ENCODE assay signal across 8 mouse cellular contexts in genomic region chr12:112617898-112618380, GRCm38 (mm10). TPM values are rescaled to one million over a fixed set of nuclear protein-coding genes. Genes with fewer than 3 reads are reported as not detected.
DNase-seq lines count a peak whose midpoint lies in the region; ATAC-seq and TF ChIP-seq lines count a peak whose summit lies in the region.

No protein-coding gene starts in this region.

- TF ChIP-seq POLR2A in kidney, adult 2 months (IDR thresholded peaks at IDR 0.05; ENCODE audit: low read depth, low read length), result no peak

- peak; percentile 72 for TF ChIP-seq CTCF in kidney, adult 2 months (conservative IDR thresholded peaks at IDR 0.05; ENCODE audit: insufficient read depth, insufficient read length, low read depth, low read length)

- H3K9me3 ChIP-seq in neural tube, embryonic 15.5 days (replicated peaks), result no peaks in the 10 kb centered on the region
- no peaks in the 10 kb centered on the region for H3K9me3 ChIP-seq in limb, embryonic 12.5 days
- H3K9me3 ChIP-seq in midbrain, embryonic 12.5 days, result no peaks in the 10 kb centered on the region

- peaks cover 31% of the 10 kb centered on the region for H3K27me3 ChIP-seq in neural tube, embryonic 15.5 days (replicated peaks)
- H3K27me3 ChIP-seq in kidney, adult 2 months (replicated peaks; ENCODE audit: control insufficient read depth, insufficient read depth, low read length), result no peaks in the 10 kb centered on the region
- peaks cover 34% of the 10 kb centered on the region for H3K27me3 ChIP-seq in limb, embryonic 12.5 days
- peaks cover 64% of the 10 kb centered on the region for H3K27me3 ChIP-seq in midbrain, embryonic 12.5 days

- no peak overlapping the region for H3K4me3 ChIP-seq in neural tube, embryonic 15.5 days (replicated peaks)
- H3K4me3 ChIP-seq in kidney, adult 2 months (ENCODE audit: insufficient read depth, low read depth, low read length), result no peak overlapping the region
- H3K4me3 ChIP-seq in limb, embryonic 12.5 days (replicated peaks), result no peak overlapping the region
- H3K4me3 ChIP-seq in midbrain, embryonic 12.5 days, result no peak overlapping the region

- H3K36me3 ChIP-seq in neural tube, embryonic 15.5 days, result no peaks in the 10 kb centered on the region
- no peaks in the 10 kb centered on the region for H3K36me3 ChIP-seq in kidney, adult 2 months (ENCODE audit: control insufficient read depth, insufficient read depth, low read length)
- H3K36me3 ChIP-seq in limb, embryonic 12.5 days, result no peaks in the 10 kb centered on the region
- no peaks in the 10 kb centered on the region for H3K36me3 ChIP-seq in midbrain, embryonic 12.5 days

- 16% methylated on average over 8 of the region's 8 CpGs for WGBS in neural tube, embryonic 15.5 days
- 22% methylated on average over 8 of the region's 8 CpGs for WGBS in kidney, adult 2 months
- WGBS in limb, embryonic 12.5 days, result 16% methylated on average over 8 of the region's 8 CpGs
- 12% methylated on average over 8 of the region's 8 CpGs for WGBS in midbrain, embryonic 12.5 days

- H3K4me2 ChIP-seq in neural tube, embryonic 15.5 days, result no peak overlapping the region
- no peak overlapping the region; the same call in 1 of the 2 replicates for H3K4me2 ChIP-seq in limb, embryonic 12.5 days
- H3K4me2 ChIP-seq in midbrain, embryonic 12.5 days (replicated peaks), result no peak overlapping the region

- no peak for ATAC-seq in neural tube, embryonic 15.5 days (ENCODE audit: low FRiP score)
- ATAC-seq in limb, embryonic 12.5 days (ENCODE audit: insufficient number of reproducible peaks, insufficient read depth, low FRiP score, low TSS enrichment, low read depth), result peak; percentile 60
- peak; percentile 57 for ATAC-seq in midbrain, embryonic 12.5 days (ENCODE audit: low FRiP score, low read depth)

- peak; percentile 63 for DNase-seq in neural tube, embryonic 10.5 days (ENCODE audit: extremely low spot score, low spot score)
- peak; percentile 56 for DNase-seq in embryo, embryonic 11.5 days (ENCODE audit: low read depth, low spot score)
- peak; percentile 80 to 83 for DNase-seq in heart, adult 18-20 months
- peak; percentile 69 for DNase-seq in kidney, adult 2 months
- peak; percentile 50 to 87 for DNase-seq in spleen, postnatal 10 days (ENCODE audit: low spot score in 2 of 2)

- no peak overlapping the region for H3K27ac ChIP-seq in neural tube, embryonic 15.5 days (replicated peaks)
- H3K27ac ChIP-seq in kidney, adult 2 months (ENCODE audit: insufficient read depth, low read depth, low read length), result 0 out of 2 replicates have a peak overlapping the region, but pooled peaks have one; percentile 20
- H3K27ac ChIP-seq in limb, embryonic 12.5 days, result no peak overlapping the region
- H3K27ac ChIP-seq in midbrain, embryonic 12.5 days (replicated peaks), result no peak overlapping the region

- H3K9ac ChIP-seq in neural tube, embryonic 15.5 days (replicated peaks), result no peak overlapping the region
- H3K9ac ChIP-seq in limb, embryonic 12.5 days (replicated peaks), result no peak overlapping the region
- no peak overlapping the region for H3K9ac ChIP-seq in midbrain, embryonic 12.5 days (replicated peaks)

- H3K4me1 ChIP-seq in neural tube, embryonic 15.5 days, result peaks cover 26% of the 10 kb centered on the region
- H3K4me1 ChIP-seq in kidney, adult 2 months (ENCODE audit: control insufficient read depth, insufficient read depth, low read length), result 0 out of 2 replicates have a peak, but pooled peaks cover 10% of the 10 kb centered on the region
- peaks cover 30% of the 10 kb centered on the region for H3K4me1 ChIP-seq in limb, embryonic 12.5 days (replicated peaks)
- H3K4me1 ChIP-seq in midbrain, embryonic 12.5 days, result peaks cover 15% of the 10 kb centered on the region; the same call in 1 of the 2 replicates

RNA-seq across cellular contexts. Expression of gene Adssl1, which starts 1.9 kb away (rescaled TPM):
- 7.6 and 8.6 TPM in 2 replicates for polyA plus RNA-seq in neural tube, embryonic 15.5 days (2015; fragmentation: Nextera tagmentation; extraction: Ambion mirVana)
- total RNA-seq in heart, adult 18-20 months (2021), result 100 to 1,000 TPM; 192 to 206 TPM
- 8.1 and 10.4 TPM in 2 replicates for polyA plus RNA-seq in kidney, adult 2 months (2012; rRNA removed)
- 9.2 and 10.0 TPM in 2 replicates for polyA plus RNA-seq in limb, embryonic 12.5 days (2016; fragmentation: Nextera tagmentation; extraction: Ambion mirVana)
- polyA plus RNA-seq in midbrain, embryonic 12.5 days (2016; fragmentation: Nextera tagmentation; extraction: Ambion mirVana), result 1.5 and 1.9 TPM in 2 replicates

RNA-seq across cellular contexts. Expression of gene Siva1, which starts 26.5 kb away (rescaled TPM):
- 48.0 and 96.7 TPM in 2 replicates for polyA plus RNA-seq in neural tube, embryonic 15.5 days (2015; fragmentation: Nextera tagmentation; extraction: Ambion mirVana)
- total RNA-seq in heart, adult 18-20 months (2021), result 10 to 100 TPM; 31.7 to 35.2 TPM
- polyA plus RNA-seq in kidney, adult 2 months (2012; rRNA removed), result 27.7 and 27.8 TPM in 2 replicates
- polyA plus RNA-seq in limb, embryonic 12.5 days (2016; fragmentation: Nextera tagmentation; extraction: Ambion mirVana), result 248 and 258 TPM in 2 replicates
- polyA plus RNA-seq in midbrain, embryonic 12.5 days (2016; fragmentation: Nextera tagmentation; extraction: Ambion mirVana), result 133 and 150 TPM in 2 replicates

RNA-seq across cellular contexts. Expression of gene Inf2, which starts 29.4 kb away (rescaled TPM):
- polyA plus RNA-seq in neural tube, embryonic 15.5 days (2015; fragmentation: Nextera tagmentation; extraction: Ambion mirVana), result 1.7 and 2.5 TPM in 2 replicates
- total RNA-seq in heart, adult 18-20 months (2021), result 10 to 100 TPM; 11.9 to 17.2 TPM
- 8.9 and 9.6 TPM in 2 replicates for polyA plus RNA-seq in kidney, adult 2 months (2012; rRNA removed)
- polyA plus RNA-seq in limb, embryonic 12.5 days (2016; fragmentation: Nextera tagmentation; extraction: Ambion mirVana), result 2.0 and 2.2 TPM in 2 replicates
- 1.2 and 1.3 TPM in 2 replicates for polyA plus RNA-seq in midbrain, embryonic 12.5 days (2016; fragmentation: Nextera tagmentation; extraction: Ambion mirVana)

RNA-seq across cellular contexts. Expression of gene Akt1, which starts 56.7 kb away (rescaled TPM):
- 70.5 and 120 TPM in 2 replicates for polyA plus RNA-seq in neural tube, embryonic 15.5 days (2015; fragmentation: Nextera tagmentation; extraction: Ambion mirVana)
- 100 to 1,000 TPM; 182 to 193 TPM for total RNA-seq in heart, adult 18-20 months (2021)
- polyA plus RNA-seq in kidney, adult 2 months (2012; rRNA removed), result 85.3 and 90.6 TPM in 2 replicates
- polyA plus RNA-seq in limb, embryonic 12.5 days (2016; fragmentation: Nextera tagmentation; extraction: Ambion mirVana), result 67.0 and 156 TPM in 2 replicates
- polyA plus RNA-seq in midbrain, embryonic 12.5 days (2016; fragmentation: Nextera tagmentation; extraction: Ambion mirVana), result 74.7 and 80.0 TPM in 2 replicates
